ENCODE assay signal across 9 mouse cellular contexts in genomic region chr16:94123247-94123646, GRCm38 (mm10). TPM values are rescaled to one million over a fixed set of nuclear protein-coding genes. Genes with fewer than 3 reads are reported as not detected.
DNase-seq lines count a peak whose midpoint lies in the region; ATAC-seq and TF ChIP-seq lines count a peak whose summit lies in the region.
"Had no signal": no experiment of that assay in that cellular context is flagged by ENCODE, and none has a peak within 500 bp of the region (broad histone marks: within the 10 kb centered on the region; RNA-seq: fewer than 3 reads in every experiment).

No protein-coding gene starts in this region.

- WGBS in intestine, embryonic 16.5 days = 79% methylated on average over 11 of the region's 11 CpGs

- H3K4me3 ChIP-seq in left cerebral cortex, adult 2 months = no peak overlapping the region
- no peak overlapping the region for H3K4me3 ChIP-seq in intestine, embryonic 16.5 days (ENCODE audit: low read length)
- H3K4me3 ChIP-seq: limb, embryonic 12.5 days; neural tube, embryonic 13.5 days had no signal

- intact Hi-C loops in left cerebral cortex, adult 2 months (cut with DNase I) = no loop called here
- intact Hi-C loops in left cerebral cortex, postnatal 25 days (cut with DNase I) = no loop called here

- H3K36me3 ChIP-seq in intestine, embryonic 16.5 days (ENCODE audit: control insufficient read depth, insufficient read depth, low read length) = no peaks in the 10 kb centered on the region
- H3K36me3 ChIP-seq: limb, embryonic 12.5 days; neural tube, embryonic 13.5 days had no signal

- no peak overlapping the region for H3K4me2 ChIP-seq in intestine, embryonic 16.5 days (ENCODE audit: low read depth, low read length)
- H3K4me2 ChIP-seq: limb, embryonic 12.5 days; neural tube, embryonic 13.5 days had no signal

- H3K27ac ChIP-seq in left cerebral cortex, adult 2 months = no peak overlapping the region
- no peak overlapping the region for H3K27ac ChIP-seq in intestine, embryonic 16.5 days (ENCODE audit: low read length)
- H3K27ac ChIP-seq: limb, embryonic 12.5 days; neural tube, embryonic 13.5 days had no signal

- H3K9me3 ChIP-seq in intestine, embryonic 16.5 days (ENCODE audit: control insufficient read depth, low read length) = no peaks in the 10 kb centered on the region
- H3K9me3 ChIP-seq: limb, embryonic 12.5 days; neural tube, embryonic 13.5 days had no signal

- TF ChIP-seq CTCF in left cerebral cortex, adult 2 months (IDR thresholded peaks at IDR 0.05) = no peak

- H3K4me1 ChIP-seq in intestine, embryonic 16.5 days (ENCODE audit: control insufficient read depth, insufficient read depth, low read length) = peaks cover 2% of the 10 kb centered on the region; the same call in 1 of the 2 replicates

- H3K27me3 ChIP-seq in intestine, embryonic 16.5 days (replicated peaks; ENCODE audit: control insufficient read depth, insufficient read depth, low read length) = peaks cover 52% of the 10 kb centered on the region

- peak; percentile 17 to 25 for DNase-seq in left cerebral cortex, adult 2 months (ENCODE audit: extremely low spot score in 1 of 2, low spot score in 2 of 2)
- no peak for DNase-seq in left cerebral cortex, adult 9 months (ENCODE audit: low spot score in 2 of 2)
- DNase-seq in adrenal gland, postnatal 10 days = peak; percentile 83
- DNase-seq in cerebellum, adult 8-10 months = peak; percentile 29
- peak; percentile 13 to 28 for DNase-seq in left cerebral cortex, postnatal 25 days (ENCODE audit: low spot score in 2 of 2)

- ATAC-seq in intestine, embryonic 16.5 days = no peak
- no peak for ATAC-seq in erythroid progenitor cell, adult 5-6 weeks (replicated peaks; ENCODE audit: low FRiP score, poor library complexity, severe bottlenecking)

- no peak overlapping the region for H3K9ac ChIP-seq in intestine, embryonic 16.5 days (ENCODE audit: low read depth, low read length)
- H3K9ac ChIP-seq: limb, embryonic 12.5 days; neural tube, embryonic 13.5 days had no signal

RNA-seq across cellular contexts. Expression of gene Sim2, which starts 38.5 kb away (rescaled TPM):
- under 1 TPM in 1 of 2 experiments, not detected in 1; 0.42 TPM for total RNA-seq in left cerebral cortex, adult 2 months (2021)
- under 1 TPM in 1 of 2 experiments, not detected in 1; 0.09 TPM for total RNA-seq in adrenal gland, postnatal 10 days (2021)
- total RNA-seq in left cerebral cortex, postnatal 25 days (2021) = not detected
- not detected in 2 replicates for polyA plus RNA-seq in intestine, embryonic 16.5 days (2015; fragmentation: Nextera tagmentation; extraction: Ambion mirVana)
- total RNA-seq in erythroid progenitor cell, adult 5-6 weeks (2015; ENCODE audit: low replicate concordance) = not detected in 2 replicates
- total RNA-seq in erythroid progenitor cell, adult 5-6 weeks (2017; ENCODE audit: low replicate concordance) = not detected in 2 replicates

Comparison
In these comparisons a context has a peak if more than half of its experiments do, and no peak if none do; other contexts are left out.
1. DNase-seq: peak in left cerebral cortex, adult 2 months (2 of 2), adrenal gland, postnatal 10 days (single experiment), cerebellum, adult 8-10 months (single experiment) and left cerebral cortex, postnatal 25 days (2 of 2); none in left cerebral cortex, adult 9 months (0 of 2).